Mouse (Mus musculus): Measurements from ENCODE around the gene Rassf4.
"Not testable (repeated sequence)": the region's sequence is repeated elsewhere in the genome, so short reads cannot be mapped to it uniquely, and the experiment has no call there.

The Rassf4 gene

DNA sequence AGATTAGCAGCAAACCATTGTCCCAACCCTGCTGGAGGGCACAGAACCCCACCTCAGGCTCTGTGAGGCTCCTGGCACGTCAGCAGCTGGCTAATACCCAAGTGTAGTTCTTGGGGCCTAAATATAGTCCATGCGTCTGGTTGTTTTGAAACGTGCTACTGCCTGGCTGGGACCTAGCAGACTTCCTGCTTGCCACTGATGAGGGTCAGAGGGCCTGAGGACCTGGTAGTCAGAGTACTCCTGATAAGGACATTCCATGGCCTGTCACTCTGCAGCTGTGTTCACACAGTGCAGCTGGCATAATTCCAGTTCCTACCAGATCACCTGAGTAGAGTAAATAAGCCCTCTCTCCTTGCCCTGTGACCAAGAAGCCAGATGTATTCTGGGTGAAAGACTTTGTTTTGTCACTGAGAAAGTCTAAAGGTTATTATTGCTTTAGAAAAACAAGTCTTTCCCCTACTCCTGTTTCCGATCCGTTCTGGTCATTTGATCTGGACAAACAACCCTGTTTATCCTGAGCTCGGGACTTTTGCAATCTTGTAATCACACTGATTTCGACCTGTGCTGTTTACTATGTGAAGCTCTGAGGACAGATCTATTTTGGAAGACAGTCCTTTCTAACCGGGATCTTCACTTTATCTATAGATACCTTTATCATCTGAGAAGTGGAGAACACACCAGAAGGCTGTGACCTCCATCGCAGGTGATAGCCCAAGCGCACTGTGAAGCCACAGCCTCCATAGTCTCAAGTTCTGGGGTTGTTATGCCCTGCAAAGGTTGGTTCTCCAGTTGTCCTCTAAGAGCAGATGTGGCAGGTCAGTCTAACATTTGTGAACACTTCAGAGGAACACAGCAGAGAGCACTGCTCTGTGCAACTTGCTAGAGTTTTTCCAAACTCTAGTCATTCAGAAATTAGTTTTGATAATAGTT lies 38.2 kb downstream of the Rassf4 start:
- DNase-seq = peak; percentile 93

- no peak for DNase-seq
Measured at GRCm38 (mm10) chr6:116633741-116634695, 39.7 kb downstream of the Rassf4 start.

GRCm38 (mm10) chr6:116632129-116632528 lies 41.6 kb downstream of the Rassf4 start:
- DNase-seq = peak; percentile 93

DNA sequence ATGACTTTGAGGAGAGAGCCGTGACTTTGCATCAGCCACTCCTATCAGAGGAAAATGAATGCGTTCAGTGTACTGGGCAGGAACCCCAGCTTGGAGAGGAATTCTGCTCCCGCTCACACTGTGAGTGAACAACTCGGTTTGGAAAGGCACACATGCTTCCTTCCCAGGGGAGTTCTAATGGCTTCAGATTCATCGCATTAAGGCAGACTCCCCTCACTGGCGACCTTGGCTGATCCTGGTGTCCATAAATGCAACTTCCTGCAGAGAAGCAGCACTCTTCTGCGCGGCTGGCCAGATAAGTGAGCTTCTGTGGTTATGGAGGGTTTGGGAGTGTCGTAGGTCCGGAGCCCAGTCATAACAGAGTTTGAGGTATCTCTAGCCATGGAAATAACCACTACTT lies 44.0 kb downstream of the Rassf4 start:
- DNase-seq = no peak

- DNase-seq = peak; percentile 57
Measured at GRCm38 (mm10) chr6:116628539-116629171, 45.1 kb downstream of the Rassf4 start, which contains the start of gene Zfp422. Gene Zfp422, minus strand, starts transcription at chr6:116628999.

DNA sequence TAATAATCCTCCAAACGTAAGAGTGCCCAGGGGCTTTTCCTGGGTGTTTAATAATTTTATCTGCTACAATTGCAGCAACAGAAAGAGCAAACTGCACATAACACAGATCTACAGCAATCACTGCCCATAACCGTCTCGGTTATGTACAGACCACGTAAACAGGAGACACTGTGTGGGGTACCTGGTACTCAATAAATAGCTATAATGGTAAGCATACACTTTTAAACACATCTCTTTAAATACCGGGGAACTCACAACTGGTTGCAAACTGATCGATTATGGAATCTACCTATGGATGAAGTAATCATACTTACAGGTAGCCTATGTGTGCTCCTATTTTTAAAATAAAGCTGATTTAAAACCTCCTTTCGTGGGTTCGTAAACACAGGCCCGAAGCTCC lies 45.7 kb downstream of the Rassf4 start:
- no peak for DNase-seq

GRCm38 (mm10) chr6:116626417-116626816 lies 47.3 kb downstream of the Rassf4 start:
- not testable (repeated sequence) for DNase-seq

DNA sequence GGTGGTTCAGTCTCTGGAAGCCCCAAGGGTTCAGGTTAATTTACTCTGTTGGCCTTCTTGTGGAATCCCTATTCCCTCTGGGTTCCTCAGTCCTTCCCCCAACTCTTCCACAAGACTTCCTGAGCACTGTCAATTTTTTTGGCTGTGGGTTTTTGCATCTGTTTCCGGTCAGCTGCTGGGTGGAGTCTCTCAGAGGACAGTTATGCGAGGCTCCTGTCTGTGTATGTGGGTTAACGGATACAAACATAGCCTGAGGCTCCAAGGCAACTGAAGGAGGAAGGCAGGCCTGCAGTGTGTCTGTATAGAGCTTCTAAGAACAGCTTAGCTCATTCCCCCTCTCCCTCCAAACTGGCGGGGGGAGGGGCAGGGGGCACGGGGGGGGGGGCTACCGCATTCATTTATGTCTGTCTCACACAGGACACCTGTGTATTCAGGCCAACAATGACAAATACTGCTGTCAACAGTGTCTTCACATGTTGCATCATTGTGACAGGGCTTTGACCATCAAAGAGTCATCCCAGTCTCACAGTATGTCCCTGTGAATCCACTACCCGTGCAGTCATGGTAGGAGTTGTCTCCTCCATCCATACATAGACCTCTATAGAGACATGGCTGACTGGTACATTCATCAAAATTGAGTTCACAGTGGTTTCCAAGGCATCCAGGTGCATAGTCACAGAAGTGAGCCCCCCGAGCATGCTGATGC lies 52.3 kb downstream of the Rassf4 start:
- no peak for DNase-seq

- DNase-seq = no peak
Measured at GRCm38 (mm10) chr6:116618073-116618472, 55.7 kb downstream of the Rassf4 start.

GRCm38 (mm10) chr6:116615719-116616118 lies 58.0 kb downstream of the Rassf4 start:
- no peak for DNase-seq

DNA sequence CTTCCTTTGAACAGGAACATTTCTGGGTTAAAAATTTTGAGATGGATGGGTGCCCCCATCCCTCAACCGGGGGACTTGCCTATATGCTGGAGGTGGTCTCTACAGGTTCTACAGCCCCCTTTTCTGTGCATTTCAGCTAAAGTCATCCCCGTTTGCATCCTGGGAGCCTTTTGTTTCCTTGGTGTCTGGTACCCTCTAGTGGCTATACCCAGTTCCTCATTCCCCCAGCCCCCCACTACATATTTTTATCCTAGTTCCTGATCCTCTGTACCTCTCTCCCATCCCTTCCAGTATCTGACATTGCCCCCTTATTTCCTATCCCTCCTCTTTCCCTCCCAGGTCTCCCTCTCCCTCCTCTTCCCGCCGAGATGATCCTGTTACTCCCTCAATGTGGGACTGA lies 66.5 kb downstream of the Rassf4 start:
- no peak for DNase-seq

- DNase-seq = not testable (repeated sequence)
Measured at GRCm38 (mm10) chr6:116600969-116601368, 72.8 kb downstream of the Rassf4 start.

DNA sequence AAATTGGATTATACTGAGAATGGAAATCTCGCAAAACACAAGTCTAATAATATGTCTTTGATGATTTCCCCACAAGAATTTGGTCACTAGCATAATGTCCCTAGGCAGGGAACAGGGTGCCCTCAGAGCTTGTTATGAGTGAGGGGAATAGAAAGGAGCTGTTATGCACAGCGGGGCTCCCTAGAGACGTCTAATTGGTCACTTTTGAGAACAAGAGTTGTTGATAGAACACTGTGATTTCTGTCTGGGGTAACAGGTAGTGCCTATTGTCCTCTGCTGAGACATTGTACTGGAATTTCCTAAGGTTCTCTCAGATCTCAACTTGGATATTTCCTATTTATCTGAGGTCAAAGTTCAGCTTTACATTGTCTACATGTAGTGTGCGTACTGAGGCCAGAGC lies 89.7 kb downstream of the Rassf4 start, which contains the start of gene Olfr215:
Gene Olfr215 (minus strand): TSS at position 101 of the 400 bp plus-strand sequence.
- DNase-seq = no peak

All from kidney, adult 9 months (tissue).